Mouse (Mus musculus) neural tube, embryonic 12.5 days (tissue): ENCODE results near the gene Rfx7. TPM values are rescaled to one million over a fixed set of nuclear protein-coding genes. Genes with fewer than 3 reads are reported as not detected.
"Not testable (repeated sequence)": the region's sequence is repeated elsewhere in the genome, so short reads cannot be mapped to it uniquely, and the experiment has no call there.

Experiments
- ATAC-seq: fragments of 200-750 bp; cut with Nextera tagmentation; 2 replicates; pipeline ENCODE4 v1.8.0; 2017; ENCODE audit warnings: low read depth, mild to moderate bottlenecking, moderate TSS enrichment, moderate library complexity; ENCODE audit not compliant: low FRiP score
- H3K27ac ChIP-seq: fragments of 300-500 bp; sonication (generic); 2 replicates; pipeline ENCODE4 v1.5.1; 2016
- H3K27me3 ChIP-seq: fragments of 300-500 bp; sonication (generic); replicated peaks from 2 replicates; pipeline ENCODE4 v1.6.1; 2016; ENCODE audit warnings: mild to moderate bottlenecking
- H3K36me3 ChIP-seq: fragments of 300-500 bp; sonication (generic); 2 replicates; pipeline ENCODE4 v1.6.1; 2016; ENCODE audit warnings: mild to moderate bottlenecking
- H3K4me1 ChIP-seq: fragments of 300-500 bp; sonication (generic); 2 replicates; pipeline ENCODE4 v1.6.1; 2016
- H3K4me2 ChIP-seq: fragments of 300-500 bp; sonication (generic); replicated peaks from 2 replicates; pipeline ENCODE4 v1.6.1; 2016; ENCODE audit warnings: mild to moderate bottlenecking
- H3K4me3 ChIP-seq: fragments of 300-500 bp; sonication (generic); 2 replicates; pipeline ENCODE4 v1.5.1; 2016
- H3K9ac ChIP-seq: fragments of 300-500 bp; sonication (generic); 2 replicates; pipeline ENCODE4 v1.6.1; 2016; ENCODE audit warnings: mild to moderate bottlenecking
- H3K9me3 ChIP-seq: fragments of 300-500 bp; sonication (generic); 2 replicates; pipeline ENCODE4 v1.6.1; 2016; ENCODE audit warnings: mild to moderate bottlenecking
- WGBS: fragments of 180-500 bp; shearing (Covaris S2); methylation state at CpG from one replicate; pipeline ENCODE4 v1.1.7; 2016; 5-methylcytosine and 5-hydroxymethylcytosine counted together
- polyA plus RNA-seq: library from polyadenylated mRNA; unstranded; fragments of >200 nt; fragmentation: Nextera tagmentation; extraction: Ambion mirVana; gene quantifications from 2 replicates; pipeline ENCODE4 v1.2.1, GENCODE M21; 2016

Rfx7 gene
- polyA plus RNA-seq, 1 experiment from 2014 or later, result 20.8 TPM

DNA sequence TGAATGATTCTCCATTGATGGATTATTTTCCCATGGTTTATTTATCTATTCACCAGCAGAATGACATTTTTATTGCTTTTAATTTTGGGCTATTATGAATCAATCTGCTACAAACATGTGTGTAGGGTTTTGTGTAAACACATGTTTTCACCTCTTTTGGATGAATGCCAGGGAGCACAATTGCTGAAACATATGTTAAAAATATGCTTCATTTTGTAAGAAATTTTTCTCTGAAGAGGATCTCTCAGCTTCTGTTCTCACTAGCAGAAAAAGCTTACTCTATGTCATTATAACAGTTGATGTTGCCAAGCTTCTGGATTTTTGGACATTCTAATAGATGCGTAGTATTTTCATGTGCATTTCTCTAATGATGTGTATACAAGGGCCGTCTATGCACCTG is 28.3 kb downstream of the Rfx7 start:
- no peaks in the 10 kb centered on the region for H3K27me3 ChIP-seq
- no peak overlapping the region for H3K27ac ChIP-seq
- no peaks in the 10 kb centered on the region for H3K4me1 ChIP-seq
- H3K9me3 ChIP-seq, result no peaks in the 10 kb centered on the region
- no peak overlapping the region for H3K4me3 ChIP-seq
- H3K9ac ChIP-seq, result no peak overlapping the region
- H3K4me2 ChIP-seq, result no peak overlapping the region
- WGBS, result 94% methylated on average over 2 of the region's 2 CpGs
- H3K36me3 ChIP-seq, result no peaks in the 10 kb centered on the region
- no peak for ATAC-seq

DNA sequence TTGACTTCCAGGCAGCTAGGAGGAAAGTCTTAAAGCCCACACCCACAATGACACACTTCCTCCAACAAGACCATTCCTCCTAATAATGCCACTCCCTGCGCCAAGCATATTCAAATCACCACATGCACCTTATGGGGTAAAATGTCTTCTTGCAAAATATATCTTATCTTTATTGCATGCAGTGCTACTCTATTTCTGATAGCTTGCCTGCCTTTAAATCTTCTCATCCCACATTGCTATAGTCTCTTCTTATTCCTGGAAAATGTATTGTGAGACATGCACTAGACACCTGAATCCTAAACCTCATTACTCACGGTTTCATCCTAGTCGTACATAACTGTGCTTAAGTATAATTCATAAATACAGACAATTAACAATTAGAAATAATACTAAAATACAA is 31.2 kb downstream of the Rfx7 start:
- Histone ChIP-seq H3K4me2 (no peak overlapping the region), H3K4me3 (no peak overlapping the region), H3K36me3 (no peaks in the 10 kb centered on the region), H3K9me3 (no peaks in the 10 kb centered on the region), H3K9ac (no peak overlapping the region), H3K4me1 (no peaks in the 10 kb centered on the region), H3K27ac (no peak overlapping the region), H3K27me3 (no peaks in the 10 kb centered on the region)
- WGBS, result 93% methylated on average over 3 of the region's 3 CpGs
- no peak for ATAC-seq

DNA sequence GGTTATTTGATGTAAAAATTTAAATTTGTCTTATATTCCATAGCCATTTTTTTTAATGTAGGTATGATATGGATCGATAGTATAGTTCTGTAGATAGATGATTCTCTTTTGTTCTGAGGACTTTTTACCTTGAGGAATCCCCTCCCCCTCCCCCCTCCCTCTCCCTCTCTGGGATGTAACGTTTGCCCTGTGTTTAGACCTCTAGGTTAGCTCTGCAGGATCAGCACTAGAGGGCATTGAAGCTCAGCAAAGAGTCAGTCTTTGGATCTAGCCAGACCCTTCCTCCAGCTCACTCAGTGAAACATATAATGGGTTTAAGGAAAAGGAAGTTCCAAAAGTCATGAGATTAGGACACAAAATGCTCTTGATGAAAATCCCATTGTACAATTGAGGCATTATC is 35.1 kb downstream of the Rfx7 start:
- no peak for ATAC-seq
- Histone ChIP-seq H3K4me1 (no peaks in the 10 kb centered on the region), H3K27me3 (no peaks in the 10 kb centered on the region), H3K9me3 (no peaks in the 10 kb centered on the region), H3K9ac (no peak overlapping the region), H3K27ac (no peak overlapping the region), H3K4me2 (no peak overlapping the region), H3K36me3 (no peaks in the 10 kb centered on the region), H3K4me3 (no peak overlapping the region)
- 69% methylated on average over 2 of the region's 2 CpGs for WGBS

DNA sequence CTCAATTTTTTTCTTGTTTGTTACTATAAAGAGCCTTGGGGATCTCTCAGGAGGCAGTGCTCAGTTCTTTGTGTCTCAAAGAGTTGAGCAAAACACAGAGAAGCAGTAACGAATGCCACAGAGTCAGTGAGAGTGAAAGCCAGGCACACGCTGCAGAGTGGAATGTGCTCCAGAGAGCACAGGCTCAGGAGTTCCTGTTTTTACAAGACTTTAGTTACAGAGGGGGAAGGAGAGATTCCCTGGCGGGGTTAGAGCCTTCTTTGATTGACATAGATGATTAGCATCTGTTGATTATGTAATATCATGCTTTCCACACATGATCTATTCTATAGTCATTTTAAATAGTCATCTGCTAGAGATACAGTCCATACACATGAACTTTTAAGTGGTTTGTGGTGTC is 48.2 kb downstream of the Rfx7 start:
- Histone ChIP-seq H3K4me2 (no peak overlapping the region), H3K27me3 (no peaks in the 10 kb centered on the region), H3K27ac (no peak overlapping the region), H3K9me3 (no peaks in the 10 kb centered on the region), H3K4me3 (no peak overlapping the region), H3K9ac (no peak overlapping the region), H3K4me1 (no peaks in the 10 kb centered on the region), H3K36me3 (no peaks in the 10 kb centered on the region)
- 52% methylated on average over 3 of the region's 3 CpGs for WGBS
- ATAC-seq, result no peak

DNA sequence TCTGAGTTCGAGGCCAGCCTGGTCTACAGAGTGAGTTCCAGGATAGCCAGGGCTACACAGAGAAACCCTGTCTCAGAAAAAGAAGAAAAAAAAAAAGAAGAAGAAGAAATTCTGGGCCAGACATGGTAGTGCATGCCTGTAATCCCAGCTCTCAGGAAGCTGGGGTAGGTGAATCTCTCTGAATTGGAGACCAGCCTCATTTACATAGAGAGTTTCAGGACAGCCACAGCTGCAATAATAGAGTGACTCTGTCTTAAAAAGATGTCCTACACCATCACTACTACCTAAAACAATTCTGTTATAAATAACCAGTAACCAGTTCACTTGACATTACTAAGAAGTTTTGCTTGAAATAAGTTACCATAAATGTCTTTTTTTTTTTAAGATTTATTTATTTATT is 58.8 kb downstream of the Rfx7 start:
- H3K4me2 ChIP-seq, result no peak overlapping the region
- WGBS, result 96% methylated on average over 1 of the region's 1 CpGs
- no peaks in the 10 kb centered on the region for H3K27me3 ChIP-seq
- H3K36me3 ChIP-seq, result no peaks in the 10 kb centered on the region; the same call in 1 of the 2 replicates
- H3K9me3 ChIP-seq, result no peaks in the 10 kb centered on the region
- no peak overlapping the region for H3K27ac ChIP-seq
- no peak overlapping the region for H3K4me3 ChIP-seq
- no peak overlapping the region for H3K9ac ChIP-seq
- H3K4me1 ChIP-seq, result no peaks in the 10 kb centered on the region
- ATAC-seq, result no peak

DNA sequence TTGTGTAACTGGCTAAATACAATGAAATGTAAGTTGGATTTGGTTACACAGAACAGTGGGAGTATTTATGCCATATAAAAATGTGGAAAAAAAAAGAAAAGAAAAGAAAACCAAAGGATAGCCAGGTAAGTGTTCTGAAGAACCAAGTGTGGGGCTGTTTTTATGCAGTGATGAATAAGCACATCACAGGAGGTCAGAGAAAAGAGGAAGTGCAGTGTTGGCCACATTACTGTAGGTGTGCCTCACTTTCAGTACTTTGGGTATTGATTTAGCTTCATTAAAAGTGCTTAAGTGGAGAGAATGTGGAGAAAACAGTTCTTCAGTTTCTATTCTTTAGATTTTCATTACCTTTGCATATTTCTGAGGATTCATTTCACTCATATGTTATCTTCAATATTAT is 60.0 kb downstream of the Rfx7 start:
- Histone ChIP-seq H3K4me3 (no peak overlapping the region), H3K27me3 (no peaks in the 10 kb centered on the region), H3K9me3 (no peaks in the 10 kb centered on the region), H3K36me3 (no peaks in the 10 kb centered on the region; the same call in 1 of the 2 replicates), H3K9ac (no peak overlapping the region), H3K4me2 (no peak overlapping the region), H3K4me1 (no peaks in the 10 kb centered on the region), H3K27ac (no peak overlapping the region)
- no peak for ATAC-seq

DNA sequence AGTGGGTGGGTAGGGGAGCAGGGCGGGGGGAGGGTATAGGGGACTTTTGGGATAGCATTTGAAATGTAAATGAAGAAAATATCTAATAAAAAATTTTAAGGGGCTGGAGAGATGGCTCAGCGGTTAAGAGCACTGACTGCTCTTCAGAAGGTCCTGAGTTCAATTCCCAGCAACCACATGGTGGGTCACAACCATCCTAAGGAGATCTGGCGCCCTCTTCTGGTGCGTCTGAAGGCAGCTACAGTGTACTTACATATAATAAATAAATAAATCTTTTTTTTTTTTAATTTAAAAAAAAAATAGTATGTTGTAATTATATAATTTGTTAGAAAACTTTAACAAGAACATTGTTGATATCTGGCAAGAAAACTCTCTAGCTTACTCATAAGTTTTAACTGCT is 62.6 kb downstream of the Rfx7 start:
- H3K4me2 ChIP-seq, H3K9ac ChIP-seq, H3K36me3 ChIP-seq, ATAC-seq, H3K9me3 ChIP-seq, H3K4me3 ChIP-seq, H3K27me3 ChIP-seq, H3K4me1 ChIP-seq, H3K27ac ChIP-seq: not testable (repeated sequence)
- 82% methylated on average over 4 of the region's 4 CpGs for WGBS

DNA sequence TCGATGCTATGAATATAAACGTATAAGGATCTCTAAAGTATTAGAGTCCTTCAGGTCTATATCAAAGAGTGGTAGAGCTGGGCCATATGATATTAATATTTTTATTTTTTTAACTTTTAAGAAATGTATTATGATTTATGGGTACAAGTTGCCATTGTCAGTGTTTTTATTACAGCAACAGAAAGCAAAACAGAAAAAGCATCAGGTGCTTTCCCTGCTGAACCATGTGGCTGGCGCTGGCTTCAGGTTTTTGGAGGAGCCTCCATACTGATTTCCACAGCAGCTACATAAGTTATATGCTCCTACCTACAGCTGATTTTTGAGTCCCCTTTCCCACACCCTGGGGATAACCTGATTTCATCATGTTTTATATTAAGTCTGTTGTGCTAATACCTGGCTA is 68.1 kb downstream of the Rfx7 start:
- no peak overlapping the region for H3K9ac ChIP-seq
- 0 out of 2 replicates have a peak, but pooled peaks cover 6% of the 10 kb centered on the region for H3K36me3 ChIP-seq
- H3K4me1 ChIP-seq, result no peaks in the 10 kb centered on the region
- H3K27ac ChIP-seq, result no peak overlapping the region
- H3K4me2 ChIP-seq, result no peak overlapping the region
- no peak for ATAC-seq
- no peaks in the 10 kb centered on the region for H3K9me3 ChIP-seq
- WGBS, result 92% methylated on average over 3 of the region's 3 CpGs
- H3K27me3 ChIP-seq, result no peaks in the 10 kb centered on the region
- H3K4me3 ChIP-seq, result no peak overlapping the region

DNA sequence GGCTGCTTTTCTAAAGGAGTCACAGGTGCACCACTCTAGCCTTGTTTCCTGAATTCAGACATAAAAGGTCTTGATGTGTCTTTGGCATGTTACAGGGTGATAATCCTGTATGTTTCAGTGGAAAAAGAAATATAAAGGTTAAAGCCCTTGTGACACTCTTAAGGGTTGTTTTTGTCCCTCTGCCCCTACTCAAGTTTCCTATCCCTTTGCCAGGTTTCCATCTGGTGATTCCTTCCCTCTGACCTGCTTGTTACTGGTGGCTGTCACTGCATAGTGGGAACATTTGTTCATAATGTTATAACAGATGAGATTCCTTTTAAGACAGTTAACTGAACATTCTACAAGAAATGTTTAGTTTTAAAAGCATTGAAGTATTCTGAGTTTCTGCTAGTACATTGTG is 77.7 kb downstream of the Rfx7 start:
- Histone ChIP-seq H3K36me3 (peaks cover 16% of the 10 kb centered on the region), H3K4me3 (no peak overlapping the region), H3K4me1 (no peaks in the 10 kb centered on the region), H3K9ac (no peak overlapping the region), H3K27ac (no peak overlapping the region), H3K9me3 (no peaks in the 10 kb centered on the region), H3K27me3 (no peaks in the 10 kb centered on the region), H3K4me2 (no peak overlapping the region)
- ATAC-seq, result no peak

DNA sequence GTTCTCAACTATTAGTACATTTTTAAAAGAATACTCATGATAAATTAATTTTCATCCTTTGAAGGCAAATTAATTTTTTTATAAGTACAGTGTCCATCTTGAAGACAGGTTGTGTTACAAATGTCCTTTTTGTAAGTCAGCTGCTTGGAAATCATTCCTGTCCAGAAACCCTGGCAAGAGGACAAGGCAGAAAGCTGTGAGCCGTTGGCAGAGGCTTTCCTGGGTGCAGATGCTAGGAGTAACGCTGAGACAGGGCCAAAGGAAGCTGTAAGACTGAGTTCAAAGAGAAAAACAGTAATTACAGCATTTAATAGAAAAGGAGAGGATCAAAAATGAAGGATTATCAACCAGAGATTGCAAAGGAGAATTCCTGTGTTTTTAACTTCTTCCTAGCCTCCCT is 81.8 kb downstream of the Rfx7 start:
- Histone ChIP-seq H3K36me3 (peaks cover 39% of the 10 kb centered on the region), H3K9ac (no peak overlapping the region), H3K9me3 (no peaks in the 10 kb centered on the region), H3K27ac (no peak overlapping the region), H3K4me3 (no peak overlapping the region), H3K27me3 (no peaks in the 10 kb centered on the region), H3K4me2 (no peak overlapping the region), H3K4me1 (no peaks in the 10 kb centered on the region)
- ATAC-seq, result no peak
- 84% methylated on average over 2 of the region's 2 CpGs for WGBS

DNA sequence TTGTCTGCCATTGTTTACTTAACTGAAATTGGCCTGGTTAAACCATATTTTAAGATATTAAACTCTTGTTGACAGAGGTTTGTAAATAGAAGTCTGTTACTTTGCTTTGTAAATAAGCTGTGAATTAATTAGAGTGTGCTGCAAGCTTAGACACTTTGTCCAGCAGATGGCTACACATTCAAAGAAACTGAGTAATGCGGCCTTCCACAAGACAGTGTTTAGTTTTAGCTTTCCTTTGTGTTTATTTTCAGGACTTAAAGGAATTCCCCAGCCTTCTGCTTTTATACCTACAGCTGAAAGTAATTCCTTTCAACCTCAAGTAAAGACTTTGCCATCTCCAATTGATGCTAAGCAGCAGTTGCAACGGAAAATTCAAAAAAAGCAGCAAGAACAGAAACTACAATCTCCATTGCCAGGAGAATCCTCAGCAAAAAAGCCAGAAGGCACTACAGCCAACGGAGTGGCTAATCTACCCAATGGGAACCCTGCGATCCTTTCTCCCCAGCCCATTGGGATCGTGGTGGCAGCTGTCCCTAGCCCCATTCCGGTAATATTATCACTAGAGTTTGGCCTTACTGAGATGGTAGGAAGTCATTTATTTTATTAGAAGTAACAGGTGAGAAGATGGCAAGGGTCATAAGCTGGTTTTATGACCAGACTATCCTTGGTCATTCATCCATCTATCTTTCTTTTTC is 82.9 kb downstream of the Rfx7 start:
- Histone ChIP-seq H3K9ac (no peak overlapping the region), H3K27me3 (no peaks in the 10 kb centered on the region), H3K4me3 (no peak overlapping the region), H3K4me1 (no peaks in the 10 kb centered on the region), H3K36me3 (peaks cover 43% of the 10 kb centered on the region), H3K4me2 (no peak overlapping the region), H3K9me3 (no peaks in the 10 kb centered on the region), H3K27ac (no peak overlapping the region)
- WGBS, result 82% methylated on average over 6 of the region's 6 CpGs
- ATAC-seq, result no peak

DNA sequence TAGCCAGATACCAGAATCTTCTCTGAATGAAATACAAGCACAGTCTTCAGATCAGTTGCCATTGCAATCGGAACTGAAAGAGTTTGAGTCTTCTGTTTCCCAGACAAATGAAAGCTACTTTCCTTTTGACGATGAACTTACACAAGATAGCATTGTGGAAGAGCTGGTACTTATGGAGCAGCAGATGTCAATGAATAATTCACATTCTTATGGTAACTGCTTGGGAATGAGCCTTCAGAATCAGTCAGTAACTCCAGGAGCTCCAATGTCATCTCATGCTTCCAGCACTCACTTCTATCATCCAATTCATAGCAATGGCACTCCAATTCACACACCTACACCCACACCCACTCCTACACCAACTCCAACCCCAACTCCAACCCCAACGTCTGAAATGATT is 86.0 kb downstream of the Rfx7 start:
- no peak overlapping the region for H3K27ac ChIP-seq
- no peaks in the 10 kb centered on the region for H3K4me1 ChIP-seq
- WGBS, result 92% methylated on average over 3 of the region's 3 CpGs
- H3K9ac ChIP-seq, result no peak overlapping the region
- H3K4me2 ChIP-seq, result no peak overlapping the region
- H3K4me3 ChIP-seq, result no peak overlapping the region
- ATAC-seq, result no peak
- H3K9me3 ChIP-seq, result no peaks in the 10 kb centered on the region
- no peaks in the 10 kb centered on the region for H3K27me3 ChIP-seq
- peaks cover 39% of the 10 kb centered on the region for H3K36me3 ChIP-seq

DNA sequence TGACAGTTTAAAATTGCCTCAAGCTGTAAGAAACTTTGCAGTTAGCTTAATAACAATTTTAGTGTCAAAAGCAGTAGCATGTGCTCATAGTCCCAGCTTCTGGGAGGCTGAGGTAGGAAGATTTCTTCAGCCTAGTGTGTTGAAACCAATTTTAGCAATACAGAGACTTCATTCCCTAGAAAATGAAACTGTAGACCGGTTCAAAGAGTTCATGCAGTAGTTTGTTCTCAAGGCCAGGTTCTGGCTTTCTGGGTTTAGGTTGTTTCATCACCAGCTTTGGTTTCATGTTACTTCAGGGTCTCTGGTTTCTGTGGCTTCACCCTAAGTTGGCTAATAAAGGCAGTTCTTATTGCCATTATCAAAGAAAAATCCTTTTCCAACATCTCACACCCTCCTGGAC is 91.6 kb downstream of the Rfx7 start:
- WGBS, result 94% methylated on average over 1 of the region's 1 CpGs
- ATAC-seq, result no peak
- no peaks in the 10 kb centered on the region for H3K27me3 ChIP-seq

More for the DNA sequence above, 91.6 kb downstream of the Rfx7 start:
- no peak overlapping the region for H3K9ac ChIP-seq
- H3K36me3 ChIP-seq, result peaks cover 12% of the 10 kb centered on the region
- no peak overlapping the region for H3K27ac ChIP-seq
- H3K4me1 ChIP-seq, result no peaks in the 10 kb centered on the region; the same call in 1 of the 2 replicates
- no peak overlapping the region for H3K4me3 ChIP-seq
- H3K4me2 ChIP-seq, result no peak overlapping the region
- H3K9me3 ChIP-seq, result no peaks in the 10 kb centered on the region
